Mouse (Mus musculus) limb, embryonic 10.5 days (tissue): ENCODE results near the gene Numbl. TPM values are rescaled to one million over a fixed set of nuclear protein-coding genes. Genes with fewer than 3 reads are reported as not detected.

ENCODE experiments used
- DNase-seq: peaks from one replicate; pipeline ENCODE4 v3.0.0-alpha.2; 2017; ENCODE audit warnings: low spot score
- H3K27ac ChIP-seq: fragments of 300-500 bp; sonication (generic); 2 replicates; pipeline ENCODE4 v1.5.1; 2016; ENCODE audit warnings: mild to moderate bottlenecking
- H3K27me3 ChIP-seq: fragments of 300-500 bp; sonication (generic); 2 replicates; pipeline ENCODE4 v1.6.1; 2016; ENCODE audit warnings: low read depth, mild to moderate bottlenecking; ENCODE audit not compliant: poor library complexity, severe bottlenecking
- H3K36me3 ChIP-seq: fragments of 300-500 bp; sonication (generic); 2 replicates; pipeline ENCODE4 v1.6.1; 2016; ENCODE audit warnings: mild to moderate bottlenecking, moderate library complexity
- H3K4me1 ChIP-seq: fragments of 300-500 bp; sonication (generic); 2 replicates; pipeline ENCODE4 v1.6.1; 2016
- H3K4me3 ChIP-seq: fragments of 300-500 bp; sonication (generic); 2 replicates; pipeline ENCODE4 v1.5.1; 2016; ENCODE audit warnings: mild to moderate bottlenecking, moderate library complexity
- H3K9me3 ChIP-seq: fragments of 300-500 bp; sonication (generic); replicated peaks from 2 replicates; pipeline ENCODE4 v1.6.1; 2016; ENCODE audit warnings: mild to moderate bottlenecking
- WGBS: fragments of 180-500 bp; shearing (Covaris S2); methylation state at CpG from one replicate; pipeline ENCODE4 v1.1.7; 2016; 5-methylcytosine and 5-hydroxymethylcytosine counted together
- polyA plus RNA-seq: library from polyadenylated mRNA; unstranded; fragments of >200 nt; fragmentation: Nextera tagmentation; extraction: Ambion mirVana; gene quantifications from 2 replicates; pipeline ENCODE4 v1.2.1, GENCODE M21; 2016

The Numbl gene
- polyA plus RNA-seq, 1 experiment from 2014 or later = 10.4 TPM

GRCm38 (mm10) chr7:27323001-27323400, 64.8 kb downstream of the Numbl start:
- H3K27ac ChIP-seq = no peak overlapping the region
- peaks cover 2% of the 10 kb centered on the region; the same call in 1 of the 2 replicates for H3K36me3 ChIP-seq
- 92% methylated on average over 5 of the region's 5 CpGs for WGBS
- H3K4me1 ChIP-seq = peaks cover 29% of the 10 kb centered on the region
- peaks cover 75% of the 10 kb centered on the region for H3K27me3 ChIP-seq
- DNase-seq = no peak
- no peak overlapping the region for H3K4me3 ChIP-seq
- H3K9me3 ChIP-seq = no peaks in the 10 kb centered on the region

- H3K9me3 ChIP-seq = no peaks in the 10 kb centered on the region
- no peak overlapping the region for H3K4me3 ChIP-seq
- DNase-seq = no peak
- peaks cover 35% of the 10 kb centered on the region for H3K4me1 ChIP-seq
- peaks cover 2% of the 10 kb centered on the region; the same call in 1 of the 2 replicates for H3K36me3 ChIP-seq
- peaks cover 86% of the 10 kb centered on the region for H3K27me3 ChIP-seq
- no peak overlapping the region for H3K27ac ChIP-seq
- WGBS = 96% methylated on average over 11 of the region's 11 CpGs
These were observed 65.9 kb downstream of the Numbl start for GRCm38 (mm10) chr7:27324161-27324560.

- 52% methylated on average over 18 of the region's 20 CpGs for WGBS
- Histone ChIP-seq H3K4me1 (peaks cover 40% of the 10 kb centered on the region), H3K9me3 (no peaks in the 10 kb centered on the region), H3K4me3 (peak overlapping the region; percentile 50), H3K27ac (no peak overlapping the region), H3K36me3 (peaks cover 2% of the 10 kb centered on the region; the same call in 1 of the 2 replicates), H3K27me3 (peaks cover 94% of the 10 kb centered on the region)
- no peak for DNase-seq
These were observed 66.7 kb downstream of the Numbl start for GRCm38 (mm10) chr7:27324928-27325327.

- Histone ChIP-seq H3K27ac (peak overlapping the region; percentile 32), H3K9me3 (no peaks in the 10 kb centered on the region), H3K4me3 (peak overlapping the region; percentile 50), H3K27me3 (peaks cover 100% of the 10 kb centered on the region), H3K4me1 (peaks cover 44% of the 10 kb centered on the region), H3K36me3 (peaks cover 2% of the 10 kb centered on the region; the same call in 1 of the 2 replicates)
- peak; percentile 74 for DNase-seq
- under 1% methylated on average over 24 of the region's 24 CpGs for WGBS
These were observed 67.5 kb downstream of the Numbl start for GRCm38 (mm10) chr7:27325697-27326096.

- Histone ChIP-seq H3K27ac (0 out of 2 replicates have a peak overlapping the region, but pooled peaks have one; percentile 14), H3K36me3 (peaks cover 2% of the 10 kb centered on the region; the same call in 1 of the 2 replicates), H3K4me3 (peak overlapping the region; percentile 50), H3K27me3 (peaks cover 100% of the 10 kb centered on the region), H3K9me3 (no peaks in the 10 kb centered on the region), H3K4me1 (peaks cover 50% of the 10 kb centered on the region)
- 27% methylated on average over 34 of the region's 34 CpGs for WGBS
- no peak for DNase-seq
These were observed 68.1 kb downstream of the Numbl start for GRCm38 (mm10) chr7:27326101-27326880.

- Histone ChIP-seq H3K9me3 (no peaks in the 10 kb centered on the region), H3K36me3 (peaks cover 2% of the 10 kb centered on the region; the same call in 1 of the 2 replicates), H3K4me3 (no peak overlapping the region), H3K27ac (no peak overlapping the region), H3K27me3 (peaks cover 100% of the 10 kb centered on the region), H3K4me1 (peaks cover 46% of the 10 kb centered on the region)
- 89% methylated on average over 8 of the region's 8 CpGs for WGBS
- no peak for DNase-seq
These were observed 69.3 kb downstream of the Numbl start for GRCm38 (mm10) chr7:27327500-27327899.

GRCm38 (mm10) chr7:27328161-27328560, 69.9 kb downstream of the Numbl start:
- 0 out of 2 replicates have a peak, but pooled peaks cover 2% of the 10 kb centered on the region for H3K36me3 ChIP-seq
- WGBS = 87% methylated on average over 11 of the region's 11 CpGs
- no peak for DNase-seq
- H3K27me3 ChIP-seq = peaks cover 100% of the 10 kb centered on the region
- no peaks in the 10 kb centered on the region for H3K9me3 ChIP-seq
- no peak overlapping the region for H3K27ac ChIP-seq
- H3K4me1 ChIP-seq = peaks cover 52% of the 10 kb centered on the region
- no peak overlapping the region for H3K4me3 ChIP-seq

- peaks cover 100% of the 10 kb centered on the region for H3K27me3 ChIP-seq
- H3K4me3 ChIP-seq = peak overlapping the region; percentile 37; the same call in 1 of the 2 replicates
- DNase-seq = no peak
- H3K9me3 ChIP-seq = no peaks in the 10 kb centered on the region
- no peak overlapping the region for H3K27ac ChIP-seq
- 0 out of 2 replicates have a peak, but pooled peaks cover 2% of the 10 kb centered on the region for H3K36me3 ChIP-seq
- H3K4me1 ChIP-seq = peaks cover 56% of the 10 kb centered on the region
- whole genome bisulfite sequencing = 36% methylated on average over 16 of the region's 16 CpGs
These were observed 70.4 kb downstream of the Numbl start for GRCm38 (mm10) chr7:27328648-27329047.

- Histone ChIP-seq H3K36me3 (0 out of 2 replicates have a peak, but pooled peaks cover 2% of the 10 kb centered on the region), H3K4me3 (peak overlapping the region; percentile 37), H3K9me3 (no peaks in the 10 kb centered on the region), H3K4me1 (peaks cover 64% of the 10 kb centered on the region), H3K27me3 (peaks cover 100% of the 10 kb centered on the region), H3K27ac (no peak overlapping the region)
- peak; percentile 92 for DNase-seq
- 3% methylated on average over 45 of the region's 45 CpGs for WGBS
These were observed 71.2 kb downstream of the Numbl start for GRCm38 (mm10) chr7:27329326-27329947.

- H3K9me3 ChIP-seq = no peaks in the 10 kb centered on the region
- peaks cover 67% of the 10 kb centered on the region for H3K4me1 ChIP-seq
- H3K4me3 ChIP-seq = peak overlapping the region; percentile 52; the same call in 1 of the 2 replicates
- H3K27me3 ChIP-seq = peaks cover 100% of the 10 kb centered on the region
- 23% methylated on average over 17 of the region's 17 CpGs for WGBS
- no peak for DNase-seq
- H3K27ac ChIP-seq = no peak overlapping the region
- H3K36me3 ChIP-seq = 0 out of 2 replicates have a peak, but pooled peaks cover 2% of the 10 kb centered on the region
These were observed 71.7 kb downstream of the Numbl start for GRCm38 (mm10) chr7:27329981-27330380.

- H3K27me3 ChIP-seq = peaks cover 99% of the 10 kb centered on the region
- WGBS = under 1% methylated on average over 39 of the region's 39 CpGs
- DNase-seq = peak; percentile 79
- H3K4me1 ChIP-seq = peaks cover 62% of the 10 kb centered on the region
- H3K9me3 ChIP-seq = no peaks in the 10 kb centered on the region
- peak overlapping the region; percentile 61; the same call in 1 of the 2 replicates for H3K27ac ChIP-seq
- H3K4me3 ChIP-seq = peak overlapping the region; percentile 52
- 0 out of 2 replicates have a peak, but pooled peaks cover 2% of the 10 kb centered on the region for H3K36me3 ChIP-seq
These were observed 72.7 kb downstream of the Numbl start for GRCm38 (mm10) chr7:27330709-27331540.

GRCm38 (mm10) chr7:27331541-27331851, 73.3 kb downstream of the Numbl start:
- Histone ChIP-seq H3K36me3 (0 out of 2 replicates have a peak, but pooled peaks cover 2% of the 10 kb centered on the region), H3K9me3 (no peaks in the 10 kb centered on the region), H3K27me3 (peaks cover 99% of the 10 kb centered on the region), H3K4me3 (peak overlapping the region; percentile 52; the same call in 1 of the 2 replicates), H3K4me1 (peaks cover 58% of the 10 kb centered on the region), H3K27ac (no peak overlapping the region)
- DNase-seq = no peak
- 1% methylated on average over 8 of the region's 8 CpGs for WGBS
